In genomic region chr19:11360106-11360505, GRCm38 (mm10) we compare ENCODE assay signal across 10 mouse cellular contexts. TPM values are rescaled to one million over a fixed set of nuclear protein-coding genes. Genes with fewer than 3 reads are reported as not detected.
DNase-seq lines count a peak whose midpoint lies in the region.
"Had no signal": no experiment of that assay in that cellular context is flagged by ENCODE, and none has a peak within 500 bp of the region (broad histone marks: within the 10 kb centered on the region; RNA-seq: fewer than 3 reads in every experiment).

No protein-coding gene starts in this region.

- intact Hi-C loops in left cerebral cortex, postnatal 14 days (cut with DNase I): no loop called here
- intact Hi-C loops in left cerebral cortex, postnatal 36 days (cut with DNase I): no loop called here

- DNase-seq in gastrocnemius, adult 18-20 months (ENCODE audit: low spot score): peak; percentile 6
- no peak for DNase-seq in gastrocnemius, postnatal 10 days
- peak; percentile 29 to 43 for DNase-seq in left cerebral cortex, postnatal 14 days (ENCODE audit: low spot score in 2 of 2)
- DNase-seq in left cerebral cortex, postnatal 36 days (ENCODE audit: low spot score in 2 of 2): no peak
- DNase-seq in 416B (ENCODE audit: low read depth): peak; percentile 9
- peak; percentile 58 for DNase-seq in T-cell, adult 2 months (ENCODE audit: low spot score)
- no peak for DNase-seq in adrenal gland, postnatal 14 days
- DNase-seq in frontal cortex, postnatal 10 days (ENCODE audit: low spot score in 2 of 2): no peak
- DNase-seq: kidney, postnatal 4 days had no signal

RNA-seq across cellular contexts. Expression of gene Ms4a4a, which starts 15.2 kb away (rescaled TPM):
- 1 to 10 TPM; 1.9 TPM for total RNA-seq in gastrocnemius, adult 18-20 months (2021)
- 1 to 10 TPM; 4.0 to 6.0 TPM for total RNA-seq in gastrocnemius, postnatal 10 days (2021)
- total RNA-seq in left cerebral cortex, postnatal 14 days (2021): 1 to 10 TPM in 1 of 2 experiments, under 1 TPM in 1; 0.97 to 1.8 TPM
- total RNA-seq in left cerebral cortex, postnatal 36 days (2021): under 1 TPM; 0.94 to 1.00 TPM
- total RNA-seq in adrenal gland, postnatal 14 days (2021): 5.1 and 8.4 TPM in 2 replicates

RNA-seq across cellular contexts. Expression of gene Ms4a7, which starts 24.2 kb away (rescaled TPM):
- under 1 TPM; 0.32 to 0.76 TPM for total RNA-seq in gastrocnemius, adult 18-20 months (2021)
- total RNA-seq in gastrocnemius, postnatal 10 days (2021): 1 to 10 TPM; 1.3 to 1.8 TPM
- total RNA-seq in left cerebral cortex, postnatal 14 days (2021): under 1 TPM; 0.20 to 0.59 TPM
- total RNA-seq in left cerebral cortex, postnatal 36 days (2021): 1 to 10 TPM in 1 of 2 experiments, under 1 TPM in 1; 0.47 to 1.2 TPM
- total RNA-seq in adrenal gland, postnatal 14 days (2021): 0.41 and 1.0 TPM in 2 replicates

RNA-seq across cellular contexts. Expression of gene Ms4a4c, which starts 44.5 kb away (rescaled TPM):
- total RNA-seq in gastrocnemius, adult 18-20 months (2021): not detected
- total RNA-seq in gastrocnemius, postnatal 10 days (2021): not detected
- total RNA-seq in left cerebral cortex, postnatal 14 days (2021): not detected
- under 1 TPM in 1 of 2 experiments, not detected in 1; 0.23 TPM for total RNA-seq in left cerebral cortex, postnatal 36 days (2021)
- total RNA-seq in adrenal gland, postnatal 14 days (2021): 0.44 and 8.7 TPM in 2 replicates
- total RNA-seq: adrenal gland, postnatal 4 days had no signal

RNA-seq across cellular contexts. Expression of gene Ms4a14, which starts 45.9 kb away (rescaled TPM):
- total RNA-seq in gastrocnemius, adult 18-20 months (2021): under 1 TPM in 1 of 2 experiments, not detected in 1; 0.05 TPM
- under 1 TPM; 0.12 to 0.25 TPM for total RNA-seq in gastrocnemius, postnatal 10 days (2021)
- total RNA-seq in left cerebral cortex, postnatal 14 days (2021): not detected
- under 1 TPM in 1 of 2 experiments, not detected in 1; 0.07 TPM for total RNA-seq in left cerebral cortex, postnatal 36 days (2021)
- not detected in 2 replicates for total RNA-seq in adrenal gland, postnatal 14 days (2021)

Comparison
In these comparisons a context has a peak if more than half of its experiments do, and no peak if none do; other contexts are left out.
1. DNase-seq: peak in gastrocnemius, adult 18-20 months (single experiment), left cerebral cortex, postnatal 14 days (2 of 2), 416B (single experiment) and T-cell, adult 2 months (single experiment); none in gastrocnemius, postnatal 10 days (single experiment), left cerebral cortex, postnatal 36 days (0 of 2), adrenal gland, postnatal 14 days (single experiment) and frontal cortex, postnatal 10 days (0 of 2).